Mouse (Mus musculus) skeletal muscle tissue, adult 2 months (tissue): ENCODE measurements around the gene Reg4.

Source experiments
- DNase-seq: peaks from one replicate; pipeline ENCODE4 v3.0.0-alpha.2; 2012; ENCODE audit warnings: low read depth, low spot score

Reg4 gene

DNA sequence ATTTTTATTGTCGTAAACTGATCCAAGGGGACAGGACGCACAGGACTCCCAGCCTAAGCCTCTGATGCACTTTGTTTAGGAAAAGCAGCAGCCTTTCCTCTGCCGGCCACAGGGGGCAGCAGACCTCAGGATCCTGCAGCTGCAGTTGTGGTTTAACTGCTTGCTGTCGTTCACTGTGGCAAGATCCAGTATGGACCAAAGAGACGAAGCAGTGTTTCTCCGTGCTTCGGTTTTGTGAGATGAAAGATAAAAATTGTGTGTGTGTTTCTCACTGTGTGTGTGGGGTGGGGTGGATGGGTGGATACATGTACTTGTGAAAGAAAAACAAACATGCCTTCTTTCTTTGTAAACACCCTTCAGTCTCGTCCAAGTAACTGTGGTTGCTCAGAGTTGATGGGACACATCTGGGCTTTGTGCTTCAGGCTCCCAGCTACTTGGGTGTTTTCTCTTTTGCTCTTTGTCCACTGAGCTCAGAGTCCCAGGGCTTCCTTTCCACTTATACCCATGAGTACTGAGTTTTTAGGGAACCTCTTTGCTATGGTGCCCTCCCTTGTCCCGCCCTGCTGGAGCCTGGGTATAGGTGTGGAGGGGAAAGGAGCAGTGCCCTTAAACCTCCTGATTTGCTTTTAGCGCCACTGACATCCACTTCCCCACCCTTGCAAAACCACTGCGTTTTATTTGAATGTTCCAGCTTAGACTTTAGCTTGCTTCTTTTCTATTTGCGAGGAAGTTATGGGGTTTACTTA is 59.1 kb downstream of the Reg4 start:
- DNase-seq: peak; percentile 27

DNA sequence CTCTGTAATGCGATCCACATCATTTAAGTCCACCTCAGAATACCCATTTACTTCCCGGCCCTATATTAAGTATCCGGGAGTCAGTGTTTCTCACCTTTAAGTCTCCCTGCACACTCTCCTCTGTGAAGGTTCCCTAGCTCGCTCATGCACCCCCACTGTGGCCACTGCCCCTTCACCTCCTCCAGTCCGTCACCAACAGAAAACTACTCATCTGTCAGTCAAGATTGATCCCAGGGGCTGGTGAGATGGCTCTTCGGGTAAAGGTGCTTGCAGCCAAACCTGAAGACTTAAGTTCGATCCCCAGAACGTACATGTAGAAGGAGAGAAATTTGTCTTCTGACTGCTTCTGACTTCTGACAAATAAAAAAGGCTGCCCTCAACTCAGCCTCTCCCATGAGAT is 60.5 kb downstream of the Reg4 start:
- no peak for DNase-seq

DNA sequence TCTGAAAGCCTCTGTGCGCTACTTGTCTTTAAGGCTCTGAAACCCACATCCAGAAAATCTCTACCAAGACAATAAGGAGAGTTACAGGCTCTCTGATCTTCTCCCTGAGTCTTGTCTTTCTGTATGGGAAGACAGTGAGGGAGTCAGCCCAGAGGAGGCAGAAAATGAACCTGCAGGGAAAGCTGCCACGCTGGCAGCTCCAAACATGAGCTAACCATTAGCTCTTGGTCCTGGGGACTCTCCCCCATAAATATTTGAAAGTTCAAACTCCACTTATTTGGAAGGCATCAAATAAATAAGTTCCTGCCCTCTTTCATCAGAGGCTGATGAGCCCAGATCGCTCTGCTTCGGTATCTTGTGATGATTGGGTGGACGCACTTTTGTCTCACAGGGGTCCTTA is 61.2 kb downstream of the Reg4 start:
- DNase-seq: no peak
